Comparison of ENCODE assay signal across 27 mouse cellular contexts in genomic region chr5:74925769-74926168, GRCm38 (mm10).
DNase-seq lines count a peak whose midpoint lies in the region; ATAC-seq and TF ChIP-seq lines count a peak whose summit lies in the region.
"Had no signal": no experiment of that assay in that cellular context is flagged by ENCODE, and none has a peak within 500 bp of the region (broad histone marks: within the 10 kb centered on the region; RNA-seq: fewer than 3 reads in every experiment).

No protein-coding gene starts in this region.

- H3K4me2 ChIP-seq in myocyte (ENCODE audit: low read depth) = peak overlapping the region; percentile 44
- no peak overlapping the region for H3K4me2 ChIP-seq in forebrain, embryonic 11.5 days (ENCODE audit: low read depth, low read length, severe bottlenecking)
- H3K4me2 ChIP-seq in lung, postnatal 0 days (replicated peaks; ENCODE audit: low read depth, low read length) = no peak overlapping the region
- H3K4me2 ChIP-seq: heart, embryonic 13.5 days; hindbrain, embryonic 14.5 days had no signal

- no peak overlapping the region for H3K9ac ChIP-seq in forebrain, embryonic 11.5 days (ENCODE audit: low read length)
- H3K9ac ChIP-seq in lung, postnatal 0 days (replicated peaks; ENCODE audit: low read depth) = no peak overlapping the region
- H3K9ac ChIP-seq: forebrain, postnatal 0 days; heart, embryonic 13.5 days; hindbrain, embryonic 14.5 days had no signal

- no peak overlapping the region for H3K4me3 ChIP-seq in C2C12 (ENCODE audit: insufficient read depth, poor library complexity, severe bottlenecking)
- no peak overlapping the region for H3K4me3 ChIP-seq in myocyte
- H3K4me3 ChIP-seq in forebrain, embryonic 11.5 days (ENCODE audit: low read depth, low read length) = no peak overlapping the region
- H3K4me3 ChIP-seq in lung, postnatal 0 days (ENCODE audit: low read depth, low read length) = no peak overlapping the region
- H3K4me3 ChIP-seq: forebrain, embryonic 10.5 days; heart, embryonic 10.5 days; heart, embryonic 13.5 days had no signal

- no peaks in the 10 kb centered on the region for H3K79me3 ChIP-seq in C2C12 (ENCODE audit: low read depth)

- no peak for TF ChIP-seq POLR2A in myocyte (IDR thresholded peaks at IDR 0.05; ENCODE audit: insufficient read length, low read depth)

- no peaks in the 10 kb centered on the region for H3K36me3 ChIP-seq in C2C12 (ENCODE audit: control insufficient read depth, insufficient read depth)
- H3K36me3 ChIP-seq in myocyte (ENCODE audit: control insufficient read depth, insufficient read depth) = no peaks in the 10 kb centered on the region
- no peaks in the 10 kb centered on the region for H3K36me3 ChIP-seq in forebrain, embryonic 11.5 days (ENCODE audit: control insufficient read depth, insufficient read depth, low read length)
- no peaks in the 10 kb centered on the region for H3K36me3 ChIP-seq in lung, postnatal 0 days (ENCODE audit: insufficient read depth, low read length)
- H3K36me3 ChIP-seq: forebrain, embryonic 10.5 days; G1E; heart, embryonic 10.5 days; heart, embryonic 13.5 days had no signal

- DNase-seq in heart, adult 11 months = peak; percentile 84
- DNase-seq in heart, adult 9 months (ENCODE audit: low spot score in 2 of 2) = no peak
- DNase-seq in 3134 (ENCODE audit: extremely low read depth, insufficient read length, low spot score) = peak; percentile 68
- no peak for DNase-seq in forebrain, embryonic 11.5 days (ENCODE audit: low spot score)
- DNase-seq in lung, postnatal 0 days (ENCODE audit: low spot score) = no peak
- DNase-seq: adrenal gland, postnatal 10 days; adrenal gland, postnatal 36 days; cerebellum, adult 18-20 months; cerebellum, adult 9-10 months; cerebellum, postnatal 14 days; forebrain, postnatal 0 days; gastrocnemius, postnatal 36 days; heart, postnatal 14 days; heart, postnatal 4 days had no signal

- H3K27ac ChIP-seq in forebrain, embryonic 11.5 days (ENCODE audit: low read depth, low read length) = no peak overlapping the region
- no peak overlapping the region for H3K27ac ChIP-seq in lung, postnatal 0 days (ENCODE audit: low read length)
- H3K27ac ChIP-seq: forebrain, embryonic 10.5 days; heart, embryonic 10.5 days; heart, embryonic 13.5 days; hindbrain, embryonic 14.5 days; hindbrain, postnatal 0 days had no signal

- H3K79me2 ChIP-seq in C2C12 (ENCODE audit: control insufficient read depth, insufficient read depth) (no peaks in the 10 kb centered on the region), myocyte (ENCODE audit: control insufficient read depth, insufficient read depth) (no peaks in the 10 kb centered on the region)

- H3ac ChIP-seq in C2C12 (ENCODE audit: control insufficient read depth, insufficient read length, low read depth) = no peak overlapping the region
- H3ac ChIP-seq in myocyte (ENCODE audit: control insufficient read depth, insufficient read length) = no peak overlapping the region

- TF ChIP-seq CTCF in C2C12 (IDR thresholded peaks at IDR 0.05; ENCODE audit: control insufficient read depth, insufficient read depth, insufficient read length) = no peak
- TF ChIP-seq CTCF in lung, postnatal 0 days (IDR thresholded peaks at IDR 0.05) = no peak

- ATAC-seq in forebrain, embryonic 11.5 days (replicated peaks; ENCODE audit: low FRiP score) = no peak
- ATAC-seq in lung, postnatal 0 days = no peak
- ATAC-seq: activated CD4-positive, CD25-positive, alpha-beta regulatory T cell, adult 4 months; forebrain, embryonic 14.5 days; forebrain, postnatal 0 days; hindbrain, postnatal 0 days; inflammation-experienced regulatory T-cells, adult 6 months; intestine, postnatal 0 days had no signal

- H3K27me3 ChIP-seq in C2C12 (ENCODE audit: control insufficient read depth, insufficient read depth, insufficient read length) (no peaks in the 10 kb centered on the region), myocyte (ENCODE audit: control insufficient read depth, insufficient read depth, insufficient read length) (no peaks in the 10 kb centered on the region)
- H3K27me3 ChIP-seq in forebrain, embryonic 11.5 days (ENCODE audit: control insufficient read depth, insufficient read depth, low read length) = no peaks in the 10 kb centered on the region
- no peaks in the 10 kb centered on the region for H3K27me3 ChIP-seq in lung, postnatal 0 days (replicated peaks; ENCODE audit: insufficient read depth, low read length)
- H3K27me3 ChIP-seq: CH12.LX; heart, embryonic 13.5 days had no signal

- no peaks in the 10 kb centered on the region for H3K4me1 ChIP-seq in forebrain, embryonic 11.5 days (replicated peaks; ENCODE audit: control insufficient read depth, insufficient read depth, low read length)
- H3K4me1 ChIP-seq in lung, postnatal 0 days (ENCODE audit: insufficient read depth, low read depth, low read length) = no peaks in the 10 kb centered on the region

- TF ChIP-seq EP300 in lung, postnatal 0 days (IDR thresholded peaks at IDR 0.05) = no peak

- no peaks in the 10 kb centered on the region for H3K9me3 ChIP-seq in forebrain, embryonic 11.5 days (ENCODE audit: control insufficient read depth, low read length)
- H3K9me3 ChIP-seq in lung, postnatal 0 days (ENCODE audit: low read length) = no peaks in the 10 kb centered on the region
- H3K9me3 ChIP-seq: forebrain, embryonic 10.5 days; G1E; heart, embryonic 10.5 days; heart, embryonic 13.5 days had no signal

- WGBS in forebrain, embryonic 11.5 days = 92% methylated on average over 10 of the region's 10 CpGs
- WGBS in lung, postnatal 0 days = 86% methylated on average over 10 of the region's 10 CpGs

TF ChIP-seq in C2C12, 6 proteins besides CTCF, POLR2A, EP300 and RAD21:
- TF ChIP-seq MAX (IDR thresholded peaks at IDR 0.05) (peak; percentile 44), USF1 (IDR thresholded peaks at IDR 0.05; ENCODE audit: low read depth) (peak; percentile 39), FOSL1 (IDR thresholded peaks at IDR 0.05; ENCODE audit: insufficient read depth, low read length, poor library complexity, severe bottlenecking) (peak; percentile 47), CEBPB (IDR thresholded peaks at IDR 0.05; ENCODE audit: low read depth) (peak; percentile 81), MYOG (IDR thresholded peaks at IDR 0.05; ENCODE audit: control insufficient read depth, extremely low read depth, insufficient read length) (no peak)
TF ChIP-seq in C2C12: peak in this region for 4.

TF ChIP-seq in myocyte, 11 proteins besides CTCF, POLR2A, EP300 and RAD21:
- TF ChIP-seq CEBPB (IDR thresholded peaks at IDR 0.05; ENCODE audit: insufficient read depth, poor library complexity, severe bottlenecking) (peak; percentile 55; the same call in 1 of the 2 replicates), MYOD1 (IDR thresholded peaks at IDR 0.05; ENCODE audit: control insufficient read depth in 1 of 3, insufficient read length in 2 of 3, low read depth in 2 of 3) (peak in 1 of 3 experiments; percentile 29), POLR2AphosphoS2 (IDR thresholded peaks at IDR 0.05; ENCODE audit: insufficient read length, low read depth) (no peak)

Comparison
In these comparisons a context has a peak if more than half of its experiments do, and no peak if none do; other contexts are left out.
1. DNase-seq: peak in heart, adult 11 months (single experiment) and 3134 (single experiment); none in heart, adult 9 months (0 of 2), forebrain, embryonic 11.5 days (single experiment) and lung, postnatal 0 days (single experiment).